Mouse (Mus musculus) ES-E14 (cell line): Measurements from ENCODE around the gene Armc3. TPM values are rescaled to one million over a fixed set of nuclear protein-coding genes. Genes with fewer than 3 reads are reported as not detected.

Source experiments
- DNase-seq: peaks from one replicate; pipeline ENCODE4 v3.0.0-alpha.2; 2013; ENCODE audit warnings: low read depth, low spot score
- H3K27ac ChIP-seq: 2 replicates; pipeline ENCODE4 v1.5.1; 2012; ENCODE audit warnings: low read depth, mild to moderate bottlenecking, low read length, moderate library complexity, mixed read lengths; ENCODE audit not compliant: poor library complexity, insufficient read depth, severe bottlenecking
- H3K36me3 ChIP-seq: 2 replicates; pipeline ENCODE4 v1.6.1; 2012; ENCODE audit warnings: mild to moderate bottlenecking, low read length, moderate library complexity, mixed read lengths; ENCODE audit not compliant: control insufficient read depth, poor library complexity, insufficient read depth, severe bottlenecking
- H3K4me1 ChIP-seq, 2 experiments: fragments of 150-350 bp in 1 of 2; sonication (generic) in 1 of 2; 2 replicates each; pipeline ENCODE4 v1.6.1; 2012; ENCODE audit warnings: low read length in 2 of 2, mild to moderate bottlenecking in 1 of 2, mixed read lengths in 1 of 2; ENCODE audit not compliant: control insufficient read depth in 2 of 2, insufficient read depth in 2 of 2, poor library complexity in 1 of 2
- H3K4me3 ChIP-seq, 2 experiments: fragments of 150-350 bp in 1 of 2; sonication (generic) in 1 of 2; 2 replicates each; pipeline ENCODE4 v1.5.1; 2012; ENCODE audit warnings: low read length in 2 of 2, low read depth in 1 of 2, mild to moderate bottlenecking in 1 of 2, mixed read lengths in 1 of 2; ENCODE audit not compliant: insufficient read depth in 1 of 2, poor library complexity in 1 of 2, severe bottlenecking in 1 of 2
- H3K9ac ChIP-seq: 2 replicates; pipeline ENCODE4 v1.6.1; 2012; ENCODE audit warnings: low read depth, mild to moderate bottlenecking, low read length, mixed read lengths; ENCODE audit not compliant: poor library complexity, insufficient read depth, severe bottlenecking
- H3K9me3 ChIP-seq: fragments of 150-350 bp; sonication (generic); 2 replicates; pipeline ENCODE4 v1.6.1; 2012; ENCODE audit warnings: low read depth, mild to moderate bottlenecking, low read length; ENCODE audit not compliant: control insufficient read depth, insufficient read depth
- CHD2 ChIP-seq: IDR thresholded peaks from 2 replicates; pipeline ENCODE4 v1.6.1; 2014; ENCODE audit warnings: mild to moderate bottlenecking, low read depth, low read length, inconsistent platforms
- HCFC1 ChIP-seq: IDR thresholded peaks from 2 replicates; pipeline ENCODE4 v1.6.1; 2012; ENCODE audit warnings: low read length, inconsistent platforms, borderline replicate concordance; ENCODE audit not compliant: insufficient read depth
- MAFK ChIP-seq: IDR thresholded peaks from 2 replicates; pipeline ENCODE4 v1.6.1; 2014; ENCODE audit warnings: mild to moderate bottlenecking, low read depth, low read length, inconsistent platforms; ENCODE audit not compliant: insufficient read depth
- ZC3H11A ChIP-seq: IDR thresholded peaks from 2 replicates; pipeline ENCODE4 v1.6.1; 2012; ENCODE audit warnings: low read depth, mild to moderate bottlenecking, inconsistent platforms, low read length, borderline replicate concordance
- ZNF384 ChIP-seq: IDR thresholded peaks from 2 replicates; pipeline ENCODE4 v1.6.1; 2012; ENCODE audit warnings: low read depth, low read length, inconsistent platforms
- in situ Hi-C, 2 experiments: fragments of 600-800 bp; cut with MboI; formaldehyde crosslinking; loops; one replicate each; pipeline ENCODE4 v1.15.1; 2025; ENCODE audit warnings: low sequenced_read_pairs in 2 of 2, inconsistent platforms in 1 of 2; ENCODE audit not compliant: unreplicated experiment in 2 of 2
- total RNA-seq: library from RNA; depleted of rRNA; stranded (reverse); fragments of 300-350 nt; gene quantifications from 2 replicates; pipeline ENCODE4 v1.2.3, GENCODE M21; 2012

Armc3 gene
- total RNA-seq, 1 experiment = 0.09 TPM

- H3K4me1 ChIP-seq = no peaks in the 10 kb centered on the region
- no peak overlapping the region for H3K27ac ChIP-seq
- no peak overlapping the region for H3K4me3 ChIP-seq
- in situ Hi-C loops = no loop called here
- H3K9ac ChIP-seq = no peak overlapping the region
- H3K9me3 ChIP-seq = no peaks in the 10 kb centered on the region
- TF ChIP-seq HCFC1 (no peak), ZC3H11A (no peak)
- H3K36me3 ChIP-seq = no peaks in the 10 kb centered on the region
- DNase-seq = no peak
Measured at GRCm38 (mm10) chr2:19343901-19344635, 145.0 kb downstream of the Armc3 start.

GRCm38 (mm10) chr2:19344636-19345413, 145.7 kb downstream of the Armc3 start:
- Histone ChIP-seq H3K9ac (no peak overlapping the region), H3K4me1 (no peaks in the 10 kb centered on the region), H3K4me3 (no peak overlapping the region), H3K27ac (no peak overlapping the region), H3K9me3 (no peaks in the 10 kb centered on the region), H3K36me3 (no peaks in the 10 kb centered on the region)
- peak; percentile 75 for DNase-seq
- TF ChIP-seq ZC3H11A (peak; percentile 91), HCFC1 (no peak), MAFK (no peak)
- in situ Hi-C loops = no loop called here

GRCm38 (mm10) chr2:19345414-19345964, 146.4 kb downstream of the Armc3 start:
- Histone ChIP-seq H3K9ac (no peak overlapping the region), H3K4me1 (no peaks in the 10 kb centered on the region), H3K36me3 (no peaks in the 10 kb centered on the region), H3K27ac (no peak overlapping the region), H3K9me3 (no peaks in the 10 kb centered on the region), H3K4me3 (no peak overlapping the region)
- TF ChIP-seq HCFC1 (no peak), ZC3H11A (no peak), ZNF384 (no peak), CHD2 (no peak), MAFK (no peak)
- no peak for DNase-seq
- in situ Hi-C loops = no loop called here

- DNase-seq = no peak
- Histone ChIP-seq H3K27ac (no peak overlapping the region), H3K9me3 (no peaks in the 10 kb centered on the region), H3K4me3 (no peak overlapping the region), H3K4me1 (no peaks in the 10 kb centered on the region), H3K9ac (no peak overlapping the region), H3K36me3 (no peaks in the 10 kb centered on the region)
- TF ChIP-seq MAFK = no peak
- no peak for TF ChIP-seq CHD2
- no peak for TF ChIP-seq HCFC1
- no peak for TF ChIP-seq ZC3H11A
- TF ChIP-seq ZNF384 = no peak
- in situ Hi-C loops = no loop called here
Measured at GRCm38 (mm10) chr2:19348454-19348853, 149.4 kb downstream of the Armc3 start.
